20 mouse cellular contexts compared by ENCODE assay signal in the genomic region with DNA sequence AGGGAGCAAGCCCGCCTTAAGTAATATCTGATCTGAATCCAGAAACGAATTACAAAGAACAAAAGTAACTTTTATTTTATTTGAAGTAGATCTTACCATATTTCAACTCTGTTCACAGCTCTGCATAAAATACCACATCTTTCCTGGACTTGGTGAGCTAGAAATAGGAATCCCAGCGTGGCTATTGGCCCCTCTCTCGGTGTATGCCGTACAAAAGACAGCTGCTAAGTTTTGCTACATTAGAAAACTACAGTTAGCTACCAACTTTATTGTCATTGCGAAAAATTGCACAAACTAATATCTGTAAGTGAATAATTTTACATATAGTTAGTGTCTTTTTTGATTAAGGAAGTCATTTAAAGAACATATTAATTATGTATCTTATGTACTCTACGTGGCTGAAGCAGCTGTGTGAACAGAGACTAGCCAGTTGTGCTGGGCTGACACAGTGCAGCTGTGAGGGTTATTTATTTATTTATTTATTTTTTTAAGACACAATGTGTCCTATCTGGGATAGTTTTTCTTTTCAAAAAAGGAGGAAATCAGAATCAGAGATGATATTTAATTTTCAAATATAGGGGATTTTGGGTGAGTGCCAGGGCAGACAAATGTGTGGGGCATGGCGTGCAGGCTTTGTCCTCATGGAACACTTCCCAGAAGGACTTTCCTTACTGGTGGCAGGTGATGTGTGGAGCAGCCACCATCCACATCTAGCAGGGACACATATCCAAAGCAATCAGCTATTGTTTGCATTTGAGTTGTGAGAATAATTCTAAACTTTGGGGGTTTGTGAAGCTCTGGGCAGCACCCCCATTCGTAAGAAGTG.
A peak's percentile ranks its signal among the peaks of the same experiment; 100 is the strongest.
DNase-seq lines count a peak whose midpoint lies in the region; ATAC-seq and TF ChIP-seq lines count a peak whose summit lies in the region.
"Had no signal": no experiment of that assay in that cellular context is flagged by ENCODE, and none has a peak within 500 bp of the region (broad histone marks: within the 10 kb centered on the region; RNA-seq: fewer than 3 reads in every experiment).

No protein-coding gene starts in this region.

- ATAC-seq in kidney, embryonic 16.5 days (ENCODE audit: low FRiP score, low TSS enrichment): peak; percentile 60; the same call in 1 of the 2 replicates
- peak; percentile 82 for ATAC-seq in lung, embryonic 15.5 days (ENCODE audit: borderline replicate concordance, extremely low read depth, low FRiP score, low TSS enrichment)
- ATAC-seq in limb, embryonic 14.5 days (ENCODE audit: low FRiP score, low read depth): peak; percentile 73; the same call in 1 of the 2 replicates
- ATAC-seq: activated CD4-positive, CD25-positive, alpha-beta regulatory T cell, adult 4 months; forebrain, postnatal 0 days; Patski had no signal

- no peak overlapping the region for H3K27ac ChIP-seq in kidney, embryonic 16.5 days (ENCODE audit: low read length)
- no peak overlapping the region for H3K27ac ChIP-seq in lung, embryonic 15.5 days
- H3K27ac ChIP-seq in limb, embryonic 10.5 days: peak overlapping the region; percentile 84
- H3K27ac ChIP-seq in limb, embryonic 14.5 days (replicated peaks; ENCODE audit: low read depth, low read length): no peak overlapping the region
- H3K27ac ChIP-seq: embryonic facial prominence, embryonic 12.5 days; heart, embryonic 13.5 days had no signal

- no peak for TF ChIP-seq POLR2A in limb, embryonic 14.5 days (IDR thresholded peaks at IDR 0.05; ENCODE audit: borderline replicate concordance, extremely low read depth, insufficient read depth, insufficient read length)

- H3K9ac ChIP-seq in kidney, embryonic 16.5 days (replicated peaks; ENCODE audit: low read length): no peak overlapping the region
- H3K9ac ChIP-seq in lung, embryonic 15.5 days: no peak overlapping the region
- no peak overlapping the region for H3K9ac ChIP-seq in limb, embryonic 14.5 days (ENCODE audit: low read depth, low read length, severe bottlenecking)
- H3K9ac ChIP-seq: embryonic facial prominence, embryonic 12.5 days; forebrain, embryonic 12.5 days; forebrain, postnatal 0 days; heart, embryonic 13.5 days had no signal

- 67% methylated on average over 9 of the region's 9 CpGs for WGBS in kidney, embryonic 16.5 days
- 54% methylated on average over 9 of the region's 9 CpGs for WGBS in lung, embryonic 15.5 days
- WGBS in limb, embryonic 10.5 days: 80% methylated on average over 9 of the region's 9 CpGs
- 68% methylated on average over 9 of the region's 9 CpGs for WGBS in limb, embryonic 14.5 days

- H3K27me3 ChIP-seq in kidney, embryonic 16.5 days (ENCODE audit: insufficient read depth, low read length): peaks cover 24% of the 10 kb centered on the region
- peaks cover 21% of the 10 kb centered on the region for H3K27me3 ChIP-seq in lung, embryonic 15.5 days
- peaks cover 75% of the 10 kb centered on the region for H3K27me3 ChIP-seq in limb, embryonic 10.5 days (ENCODE audit: low read depth, poor library complexity, severe bottlenecking)
- H3K27me3 ChIP-seq in limb, embryonic 14.5 days (ENCODE audit: control insufficient read depth, insufficient read depth, low read length): peaks cover 5% of the 10 kb centered on the region; the same call in 1 of the 2 replicates
- H3K27me3 ChIP-seq: CH12.LX had no signal

- no peak for DNase-seq in kidney, adult 18-20 months
- DNase-seq in lung, postnatal 4 days: no peak
- DNase-seq in limb, embryonic 10.5 days (ENCODE audit: low spot score): no peak
- DNase-seq in limb, embryonic 14.5 days (ENCODE audit: low spot score): peak; percentile 9
- DNase-seq in urinary bladder, postnatal 36 days (ENCODE audit: low spot score in 2 of 2): no peak
- DNase-seq: adrenal gland, postnatal 14 days; cerebellum, adult 11-12 months; cerebellum, adult 9-10 months; cerebellum, postnatal 25 days; forebrain, postnatal 0 days; gastrocnemius, postnatal 14 days; heart, postnatal 36 days had no signal

- H3K9me3 ChIP-seq in kidney, embryonic 16.5 days (ENCODE audit: low read length): no peaks in the 10 kb centered on the region
- H3K9me3 ChIP-seq in lung, embryonic 15.5 days: no peaks in the 10 kb centered on the region
- no peaks in the 10 kb centered on the region for H3K9me3 ChIP-seq in limb, embryonic 10.5 days (replicated peaks)
- no peaks in the 10 kb centered on the region for H3K9me3 ChIP-seq in limb, embryonic 14.5 days (ENCODE audit: control insufficient read depth, low read length)
- H3K9me3 ChIP-seq: embryonic facial prominence, embryonic 12.5 days; forebrain, embryonic 12.5 days; heart, embryonic 13.5 days had no signal

- no peaks in the 10 kb centered on the region for H3K36me3 ChIP-seq in kidney, embryonic 16.5 days (ENCODE audit: insufficient read depth, low read length)
- no peaks in the 10 kb centered on the region for H3K36me3 ChIP-seq in lung, embryonic 15.5 days
- no peaks in the 10 kb centered on the region for H3K36me3 ChIP-seq in limb, embryonic 10.5 days
- no peaks in the 10 kb centered on the region for H3K36me3 ChIP-seq in limb, embryonic 14.5 days (ENCODE audit: control insufficient read depth, insufficient read depth, low read length)
- H3K36me3 ChIP-seq: embryonic facial prominence, embryonic 12.5 days; forebrain, embryonic 12.5 days; heart, embryonic 13.5 days had no signal

- no peak overlapping the region for H3K4me3 ChIP-seq in kidney, embryonic 16.5 days (ENCODE audit: low read length)
- no peak overlapping the region for H3K4me3 ChIP-seq in lung, embryonic 15.5 days
- no peak overlapping the region for H3K4me3 ChIP-seq in limb, embryonic 10.5 days
- no peak overlapping the region for H3K4me3 ChIP-seq in limb, embryonic 14.5 days (replicated peaks; ENCODE audit: low read length)
- H3K4me3 ChIP-seq: embryonic facial prominence, embryonic 12.5 days; forebrain, embryonic 12.5 days; heart, embryonic 13.5 days had no signal

- peaks cover 21% of the 10 kb centered on the region for H3K4me1 ChIP-seq in kidney, embryonic 16.5 days (ENCODE audit: insufficient read depth, low read length)
- 0 out of 2 replicates have a peak, but pooled peaks cover 8% of the 10 kb centered on the region for H3K4me1 ChIP-seq in lung, embryonic 15.5 days
- peaks cover 37% of the 10 kb centered on the region for H3K4me1 ChIP-seq in limb, embryonic 10.5 days
- peaks cover 20% of the 10 kb centered on the region for H3K4me1 ChIP-seq in limb, embryonic 14.5 days (ENCODE audit: control insufficient read depth, insufficient read depth, low read length)

- H3K4me2 ChIP-seq in kidney, embryonic 16.5 days (replicated peaks; ENCODE audit: low read depth, low read length): no peak overlapping the region
- no peak overlapping the region for H3K4me2 ChIP-seq in lung, embryonic 15.5 days
- H3K4me2 ChIP-seq in limb, embryonic 14.5 days (replicated peaks; ENCODE audit: low read depth, low read length, severe bottlenecking): no peak overlapping the region
- H3K4me2 ChIP-seq: embryonic facial prominence, embryonic 12.5 days; forebrain, embryonic 12.5 days; heart, embryonic 13.5 days had no signal
